Mouse (Mus musculus): ENCODE measurements around the gene Cxcr2. TPM values are rescaled to one million over a fixed set of nuclear protein-coding genes. Genes with fewer than 3 reads are reported as not detected.

Cxcr2 gene
- total RNA-seq, 2 experiments from 2014 or later: 0.10 TPM; not detected in 1

DNA sequence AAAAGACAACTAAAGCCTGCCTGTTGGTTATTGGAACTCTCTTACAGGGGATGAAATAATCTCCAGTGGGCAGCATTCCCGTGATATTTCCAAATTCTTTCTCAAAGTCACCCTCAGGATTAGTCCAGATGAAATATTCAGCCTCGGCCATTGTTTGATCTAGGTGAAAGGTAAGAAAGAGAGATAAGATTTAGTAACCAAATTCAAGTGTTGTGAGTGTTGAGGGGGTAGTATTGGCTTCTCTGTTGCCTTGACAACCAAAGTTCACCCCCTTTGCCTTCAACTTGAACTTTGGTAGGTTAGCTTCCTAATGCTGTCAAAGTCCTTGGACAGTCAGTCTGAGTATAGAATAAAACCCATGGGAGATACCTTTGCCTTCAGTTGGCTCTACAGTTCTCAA lies 38.9 kb downstream of the Cxcr2 start:
- intact Hi-C loops (cut with DNase I): no loop called here

DNA sequence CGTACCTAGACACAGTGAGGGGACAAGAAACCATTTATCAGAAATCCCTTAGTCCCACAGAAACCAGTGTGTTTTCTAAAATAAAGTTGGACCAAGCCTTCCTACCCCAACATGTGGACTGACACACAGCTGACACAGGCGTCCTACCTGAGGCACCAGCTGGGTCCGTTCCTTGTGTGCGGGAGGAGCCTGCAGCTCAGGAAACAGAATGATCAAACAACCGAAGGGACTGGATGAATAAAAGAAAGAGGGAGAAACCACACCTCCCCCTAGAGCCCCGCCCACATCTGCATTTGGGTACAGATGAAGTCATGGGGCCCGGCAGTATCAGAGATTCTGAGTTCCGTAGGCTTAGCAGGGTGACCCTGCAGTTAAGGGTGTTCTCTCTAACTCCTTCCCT lies 40.7 kb downstream of the Cxcr2 start, which contains the start of gene Cxcr1:
TSS of gene Cxcr1 (minus strand) at position 187 of the 400 bp plus-strand sequence.
- DNase-seq (ENCODE audit: low spot score in 2 of 2): no peak
- intact Hi-C loops (cut with DNase I): no loop called here

More for the DNA sequence above, 38.9 kb downstream of the Cxcr2 start:
- no peak for DNase-seq (ENCODE audit: low spot score in 2 of 2)

DNA sequence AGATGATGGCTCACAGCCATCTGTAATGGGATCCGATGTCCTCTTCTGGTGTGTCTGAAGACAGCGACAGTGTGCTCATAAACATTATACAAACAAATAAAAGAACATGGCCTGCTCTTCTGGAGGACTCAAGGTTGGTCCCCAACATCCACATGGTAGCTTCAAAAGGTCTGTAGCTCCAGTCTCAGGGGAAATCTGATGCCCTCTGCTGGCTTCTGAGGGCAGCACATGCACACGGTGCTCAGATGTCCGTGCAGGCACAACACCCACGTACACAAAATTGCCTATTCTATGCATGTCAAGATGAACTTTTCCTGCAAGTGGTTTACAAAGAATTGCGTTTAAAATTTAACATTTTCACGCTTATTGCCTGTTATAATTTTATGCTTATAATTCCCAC lies 42.2 kb downstream of the Cxcr2 start:
- DNase-seq (ENCODE audit: low spot score in 2 of 2): no peak
- intact Hi-C loops (cut with DNase I): loop anchor here (2.0 kb wide), 1 partner anchor 293 kb away; no protein-coding TSS in a partner anchor

DNA sequence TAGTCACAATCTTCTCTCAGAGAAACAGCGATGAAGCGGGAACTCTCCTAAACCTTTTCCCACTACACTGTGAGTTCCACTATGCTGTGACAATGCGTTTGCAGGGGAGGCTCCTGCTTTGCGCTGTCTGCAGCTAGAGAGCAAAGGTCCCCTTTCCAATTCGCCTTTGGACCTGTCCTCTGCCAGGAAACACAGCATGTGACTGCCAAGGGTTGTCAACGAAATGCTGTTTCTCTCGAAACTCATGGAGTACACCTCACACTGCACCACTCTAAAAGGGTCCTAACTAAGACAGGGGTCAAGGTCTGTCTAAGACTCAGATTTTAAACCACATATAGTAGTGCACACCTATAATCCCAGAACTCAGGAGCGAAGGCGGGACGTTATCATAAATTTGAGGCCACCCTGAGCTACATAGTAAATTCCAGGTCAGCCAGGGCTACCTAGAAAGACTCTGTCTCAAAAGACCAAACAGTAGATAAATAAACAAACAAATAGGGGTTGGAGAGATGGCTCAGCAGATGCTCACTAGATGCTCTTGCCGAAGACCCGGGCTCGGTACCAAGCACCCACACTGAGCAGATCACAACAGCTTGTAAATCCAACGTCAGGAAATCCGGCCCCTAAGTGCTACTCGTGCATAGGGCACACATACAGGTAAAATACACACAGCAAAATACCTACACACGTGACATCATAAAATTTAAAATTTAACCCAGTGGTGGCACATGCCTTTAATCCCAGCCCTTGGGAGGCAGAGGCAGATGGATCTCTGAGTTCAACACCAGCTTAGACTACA lies 43.0 kb downstream of the Cxcr2 start:
- intact Hi-C loops (cut with DNase I): loop anchor here (2.0 kb wide), 1 partner anchor 294 kb away; no protein-coding TSS in a partner anchor
- DNase-seq (ENCODE audit: low spot score in 2 of 2): no peak

DNA sequence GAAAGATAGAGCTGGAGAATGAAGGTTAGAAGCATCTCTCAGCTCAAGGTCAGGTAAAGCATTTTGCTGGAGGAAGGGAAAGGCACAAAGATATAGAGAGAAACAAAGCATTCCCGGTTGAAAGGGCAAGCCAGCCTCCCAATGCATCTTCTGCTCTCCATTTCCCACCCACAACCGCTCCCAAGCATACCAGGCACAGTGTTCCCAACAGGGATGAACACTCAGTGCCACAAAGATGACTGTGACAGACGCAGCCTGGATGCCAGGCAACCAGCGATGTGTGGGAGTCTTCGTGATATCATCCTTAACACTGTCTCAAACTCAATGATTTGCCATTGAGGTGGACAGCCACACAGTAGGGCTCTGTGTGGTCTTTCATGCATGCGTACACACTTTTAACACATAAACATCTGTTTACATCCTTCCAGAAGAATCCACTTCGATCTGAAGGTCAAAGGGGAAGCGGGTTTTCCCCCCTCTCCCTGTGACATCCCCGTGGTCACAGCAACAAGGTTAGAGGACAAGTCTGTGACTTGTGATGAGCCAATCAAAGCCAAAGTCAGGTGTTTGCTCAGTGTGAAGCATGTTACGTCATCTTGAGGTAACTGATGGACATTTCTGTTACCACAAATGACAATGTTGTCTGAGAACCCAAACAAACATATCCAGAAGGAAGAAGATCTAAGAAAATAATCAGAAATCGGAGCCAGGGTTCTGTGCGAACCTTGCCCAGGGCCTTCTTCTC lies 44.1 kb downstream of the Cxcr2 start:
- peak; percentile 54 to 57 for DNase-seq (ENCODE audit: low spot score in 2 of 2)
- intact Hi-C loops (cut with DNase I): loop anchor here (2.0 kb wide), 1 partner anchor 295 kb away; no protein-coding TSS in a partner anchor

DNA sequence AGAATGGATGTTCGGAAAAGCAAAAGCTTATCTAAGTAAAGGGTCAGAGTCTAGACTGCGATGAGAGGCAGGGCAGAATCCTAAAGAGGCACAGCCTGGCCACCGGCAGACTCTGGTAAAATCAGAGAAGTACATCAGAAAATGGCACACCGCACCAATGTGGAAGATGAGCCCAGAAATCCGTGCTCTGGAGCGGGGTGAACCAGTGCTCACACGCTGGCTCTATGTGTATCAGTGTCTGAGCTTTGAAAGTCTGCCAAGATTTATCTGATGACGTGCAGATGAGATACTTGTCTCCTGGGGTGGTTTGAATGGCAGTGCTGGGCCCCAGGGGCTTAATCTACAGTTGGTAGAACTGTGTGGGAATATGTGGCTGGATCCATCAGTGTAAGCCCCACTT lies 45.3 kb downstream of the Cxcr2 start:
- intact Hi-C loops (cut with DNase I): no loop called here

DNA sequence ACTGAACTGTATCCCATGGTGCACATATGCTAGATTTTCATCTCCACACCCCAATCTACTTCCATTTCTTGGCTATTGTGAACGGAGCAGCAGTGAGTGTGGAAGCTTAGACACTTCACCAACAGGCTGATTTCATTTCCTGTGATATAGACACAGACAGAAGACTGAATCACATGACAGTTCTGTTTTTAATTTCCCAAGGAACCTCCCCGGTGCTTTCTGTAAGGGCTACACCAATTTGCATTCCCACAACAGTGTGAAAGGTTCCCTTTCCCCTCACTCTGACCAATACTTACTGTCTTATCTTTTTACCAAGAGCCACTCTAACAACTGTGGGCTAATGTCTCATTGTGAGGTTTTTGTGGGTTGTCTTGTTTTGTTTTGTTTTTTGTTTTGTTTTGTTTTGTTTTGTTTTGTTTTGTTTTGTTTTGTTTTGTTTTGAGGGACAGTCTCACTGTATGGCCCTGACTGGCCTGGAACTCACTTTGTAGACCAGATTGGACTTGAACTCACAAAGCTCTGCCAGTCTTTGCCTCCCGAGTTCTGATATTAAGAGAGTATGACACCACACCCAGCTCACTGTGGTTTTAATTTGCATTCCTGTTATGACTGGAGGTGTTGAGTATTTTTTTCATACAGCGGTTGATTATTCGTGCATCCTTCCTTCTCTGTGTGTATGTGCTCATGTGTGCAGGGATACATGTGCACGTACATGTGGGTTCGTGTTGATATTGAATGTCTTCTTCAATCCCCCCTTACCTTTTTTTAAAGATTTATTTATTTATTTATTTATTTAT lies 47.5 kb downstream of the Cxcr2 start:
- DNase-seq (ENCODE audit: low spot score in 2 of 2): no peak
- intact Hi-C loops (cut with DNase I): loop anchor here (10.0 kb wide), 1 partner anchor 164 kb away; the partner anchor contains the start of gene Catip

More for the DNA sequence above, 45.3 kb downstream of the Cxcr2 start:
- no peak for DNase-seq (ENCODE audit: low spot score in 2 of 2)

DNA sequence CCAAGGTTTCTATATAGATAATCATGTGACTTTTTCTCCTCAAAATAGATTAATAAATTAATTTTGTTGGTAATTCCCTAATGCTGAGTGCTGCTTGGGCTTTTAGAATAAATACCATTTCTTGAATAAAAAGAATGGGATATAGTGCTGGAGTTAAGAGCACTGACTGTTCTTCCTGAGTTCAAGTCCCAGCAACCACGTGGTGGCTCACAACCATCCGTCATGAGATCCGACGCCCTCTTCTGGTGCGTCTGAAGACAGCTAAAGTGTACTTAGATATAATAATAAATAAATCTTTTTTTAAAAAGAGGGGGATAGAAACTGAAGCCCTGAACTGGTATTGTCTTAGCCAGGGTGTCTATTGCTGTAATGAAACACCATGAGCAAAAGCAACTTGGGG lies 49.7 kb downstream of the Cxcr2 start:
- intact Hi-C loops (cut with DNase I): loop anchor here (10.0 kb wide), 1 partner anchor 161 kb away; the partner anchor contains the start of gene Catip
- DNase-seq (ENCODE audit: low spot score in 2 of 2): no peak

DNA sequence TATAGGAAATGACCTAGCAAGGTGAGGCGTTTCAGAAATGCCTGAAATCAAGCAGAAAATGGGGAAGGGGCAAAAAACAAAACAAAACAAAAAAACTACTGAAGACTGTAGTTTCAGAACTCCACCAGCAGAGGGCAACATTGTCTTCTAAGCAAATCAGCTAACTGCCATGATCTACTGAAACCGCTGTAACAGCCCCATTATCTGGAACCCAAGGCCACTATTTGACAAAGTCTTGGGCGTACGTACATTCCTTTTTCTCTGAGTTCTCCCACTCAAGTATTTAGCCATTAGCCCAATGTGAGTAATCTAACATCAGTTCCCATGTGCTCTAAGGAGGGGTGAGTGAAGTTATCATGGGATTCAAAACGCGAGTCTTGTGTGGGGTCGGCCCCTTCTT lies 52.1 kb downstream of the Cxcr2 start:
- intact Hi-C loops (cut with DNase I): loop anchor here (5.0 to 10.0 kb wide), 4 partner anchors 36 to 246 kb away; partner anchors contain the start of gene Catip
- DNase-seq (ENCODE audit: low spot score in 2 of 2): no peak

DNA sequence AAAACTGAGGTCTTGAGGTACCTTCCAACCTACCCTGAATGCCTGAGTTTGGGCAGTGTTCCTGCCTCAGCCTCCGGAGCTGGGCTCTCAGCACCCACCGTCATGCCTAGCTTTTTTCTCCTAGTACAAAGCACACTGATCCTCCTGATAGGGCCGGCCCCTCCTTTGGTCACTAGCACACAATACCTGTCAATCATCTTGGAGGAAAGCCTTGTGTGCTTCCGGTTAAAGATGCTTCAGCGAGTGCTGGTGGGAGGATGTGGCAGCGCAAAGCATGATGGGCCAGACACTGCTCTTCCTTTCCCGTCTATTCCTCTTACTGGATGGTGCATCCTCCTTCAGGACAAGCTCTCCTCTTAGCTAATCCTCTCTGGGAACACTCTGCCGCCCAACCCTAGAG lies 52.9 kb downstream of the Cxcr2 start:
- intact Hi-C loops (cut with DNase I): loop anchor here (5.0 to 10.0 kb wide), 4 partner anchors 36 to 246 kb away; partner anchors contain the start of gene Catip

DNA sequence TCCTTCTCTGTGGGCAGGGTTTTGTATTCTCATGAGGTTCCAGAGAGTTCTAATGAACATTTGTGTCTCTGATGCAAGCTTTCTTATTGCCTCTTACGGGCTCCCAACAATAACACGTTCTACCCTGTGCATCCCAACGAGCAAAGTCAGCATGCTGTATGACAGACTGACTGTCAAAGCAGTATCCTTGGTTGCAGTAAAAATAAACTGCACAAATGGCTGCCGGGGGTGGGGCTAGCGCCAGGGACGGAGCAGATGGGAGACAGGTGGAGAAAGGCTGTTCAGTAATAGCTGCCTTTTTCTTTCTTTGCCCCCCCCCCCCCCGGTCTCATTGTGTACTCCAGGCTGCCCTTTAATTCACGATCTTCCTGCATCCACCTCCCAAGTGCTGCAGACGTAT lies 54.1 kb downstream of the Cxcr2 start:
- DNase-seq (ENCODE audit: low spot score in 2 of 2): peak in 1 of 2 experiments; percentile 33
- intact Hi-C loops (cut with DNase I): loop anchor here (5.0 to 10.0 kb wide), 4 partner anchors 34 to 244 kb away; partner anchors contain the start of gene Catip

More for the DNA sequence above, 52.9 kb downstream of the Cxcr2 start:
- DNase-seq (ENCODE audit: low spot score in 2 of 2): no peak

DNA sequence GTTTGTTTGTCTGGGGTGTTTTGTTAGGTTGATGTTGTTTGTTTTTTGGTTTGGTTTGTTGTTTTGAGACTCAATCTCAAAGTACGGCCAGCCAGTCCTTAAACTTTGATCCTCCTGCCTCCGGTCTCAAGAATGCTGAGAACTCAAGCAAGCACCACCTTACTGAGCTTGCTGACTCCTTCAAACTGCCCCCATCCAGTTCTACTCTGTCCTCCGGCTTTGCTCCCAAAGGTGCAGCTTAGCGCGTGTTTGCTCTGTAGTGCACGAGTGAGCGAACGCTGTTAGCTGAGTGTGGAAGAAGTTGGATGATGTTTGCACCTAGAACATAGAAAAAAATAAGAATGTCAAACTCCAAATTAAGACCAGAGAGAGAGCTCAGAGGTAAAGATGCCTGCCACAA lies 55.2 kb downstream of the Cxcr2 start:
- DNase-seq (ENCODE audit: low spot score in 2 of 2): no peak
- intact Hi-C loops (cut with DNase I): loop anchor here (5.0 to 10.0 kb wide), 4 partner anchors 33 to 243 kb away; partner anchors contain the start of gene Catip

Small RNAs within 50 kb of the gene (microRNA-seq; reads per million reads assigned to microRNA genes)
- gene Mir1928: not detected

Other genes with a start within 250 kb of the Cxcr2 start
- 10 to 100 TPM; 36.1 to 50.9 TPM for gene Tns1, start 29.5 kb upstream of the Cxcr2 start, total RNA-seq (2021)
- gene Rufy4, start 28.4 kb upstream of the Cxcr2 start, total RNA-seq (2021): not detected
- not detected for gene Cxcr1, start 40.6 kb downstream of the Cxcr2 start, total RNA-seq (2021)
- gene Arpc2, start 82.1 kb downstream of the Cxcr2 start, total RNA-seq (2021): 100 to 1,000 TPM; 259 to 262 TPM
- not detected for gene Gpbar1, start 124.6 kb downstream of the Cxcr2 start, total RNA-seq (2021)
- gene Aamp, start 130.7 kb downstream of the Cxcr2 start, total RNA-seq (2021): 100 to 1,000 TPM; 139 to 143 TPM
- 100 to 1,000 TPM; 151 to 166 TPM for gene Pnkd, start 130.9 kb downstream of the Cxcr2 start, total RNA-seq (2021)
- gene Tmbim1, start 151.6 kb downstream of the Cxcr2 start, total RNA-seq (2021): 10 to 100 TPM; 21.5 to 26.4 TPM
- gene Catip, start 208.1 kb downstream of the Cxcr2 start, total RNA-seq (2021): 1 to 10 TPM; 1.3 TPM
- 1 to 10 TPM; 2.6 to 5.1 TPM for gene Slc11a1, start 221.2 kb downstream of the Cxcr2 start, total RNA-seq (2021)
- 10 to 100 TPM; 23.0 to 25.2 TPM for gene Ctdsp1, start 237.5 kb downstream of the Cxcr2 start, total RNA-seq (2021)